8 mouse cellular contexts compared by ENCODE assay signal in genomic region chr2:73385641-73386355, GRCm38 (mm10). TPM values are rescaled to one million over a fixed set of nuclear protein-coding genes. Genes with fewer than 3 reads are reported as not detected.
A peak's percentile ranks its signal among the peaks of the same experiment; 100 is the strongest.
DNase-seq lines count a peak whose midpoint lies in the region; ATAC-seq and TF ChIP-seq lines count a peak whose summit lies in the region.

No protein-coding gene starts in this region.

- H3K4me3 ChIP-seq in heart, embryonic 12.5 days: peak overlapping the region; percentile 78
- H3K4me3 ChIP-seq in MEL (ENCODE audit: control insufficient read depth in 1 of 2, insufficient read depth in 1 of 2, low read depth in 2 of 2, low read length in 2 of 2) (peak overlapping the region; percentile 63 to 83), myocyte (peak overlapping the region; percentile 31)
- peak overlapping the region; percentile 77 for H3K4me3 ChIP-seq in erythroblast, embryonic 14.5 days (replicated peaks)

- H3K79me2 ChIP-seq in MEL (ENCODE audit: control insufficient read depth, insufficient read depth, low read length, poor library complexity): no peaks in the 10 kb centered on the region
- H3K79me2 ChIP-seq in myocyte (ENCODE audit: control insufficient read depth, insufficient read depth): no peaks in the 10 kb centered on the region

- 1% methylated on average over 29 of the region's 29 CpGs for WGBS in heart, embryonic 12.5 days
- 1% methylated on average over 29 of the region's 29 CpGs for WGBS in large intestine, adult 2 months

- no peaks in the 10 kb centered on the region for H3K36me3 ChIP-seq in heart, embryonic 12.5 days
- H3K36me3 ChIP-seq in MEL (ENCODE audit: control insufficient read depth in 1 of 2, insufficient read depth in 2 of 2, low read length in 2 of 2): peaks cover 0 to 8% of the 10 kb centered on the region in 2 experiments; a peak in 2 of 4 replicates
- H3K36me3 ChIP-seq in erythroblast, embryonic 14.5 days (ENCODE audit: control insufficient read depth): peaks cover 22% of the 10 kb centered on the region
- H3K36me3 ChIP-seq in myocyte (ENCODE audit: control insufficient read depth, insufficient read depth): no peaks in the 10 kb centered on the region

- no peak for TF ChIP-seq RAD21 in MEL (IDR thresholded peaks at IDR 0.05; ENCODE audit: low read depth, low read length)

- H3K4me2 ChIP-seq in heart, embryonic 12.5 days: peak overlapping the region; percentile 100
- peak overlapping the region; percentile 98 for H3K4me2 ChIP-seq in myocyte (ENCODE audit: low read depth)

- peak overlapping the region; percentile 7 for H3ac ChIP-seq in myocyte (ENCODE audit: control insufficient read depth, insufficient read length)

- ATAC-seq in heart, embryonic 12.5 days (ENCODE audit: insufficient number of reproducible peaks, low FRiP score): no peak; the same call in 1 of the 2 replicates

- no peaks in the 10 kb centered on the region for H3K27me3 ChIP-seq in heart, embryonic 12.5 days (replicated peaks)
- H3K27me3 ChIP-seq in MEL (ENCODE audit: control insufficient read depth in 1 of 2, insufficient read depth in 2 of 2, low read length in 2 of 2): peaks cover 2 to 3% of the 10 kb centered on the region in 2 experiments; a peak in 3 of 4 replicates
- 0 out of 2 replicates have a peak, but pooled peaks cover 2% of the 10 kb centered on the region for H3K27me3 ChIP-seq in erythroblast, embryonic 14.5 days (ENCODE audit: control insufficient read depth)
- H3K27me3 ChIP-seq in myocyte (ENCODE audit: control insufficient read depth, insufficient read depth, insufficient read length): no peaks in the 10 kb centered on the region

- peak overlapping the region; percentile 82 for H3K9ac ChIP-seq in heart, embryonic 12.5 days
- H3K9ac ChIP-seq in MEL (ENCODE audit: control insufficient read depth, low read depth, low read length, poor library complexity, severe bottlenecking): peak overlapping the region; percentile 36

- no peak for TF ChIP-seq EP300 in MEL (IDR thresholded peaks at IDR 0.05; ENCODE audit: low read depth in 1 of 2, low read length in 2 of 2)

- TF ChIP-seq POLR2A in MEL (IDR thresholded peaks at IDR 0.05; ENCODE audit: control insufficient read depth in 1 of 2, insufficient read depth in 1 of 2, low read depth in 1 of 2, low read length in 2 of 2, poor library complexity in 1 of 2): no peak
- no peak for TF ChIP-seq POLR2A in myocyte (IDR thresholded peaks at IDR 0.05; ENCODE audit: insufficient read length, low read depth)

- DNase-seq in heart, adult 11 months: no peak
- no peak for DNase-seq in MEL (ENCODE audit: low read depth, low spot score)
- DNase-seq in large intestine, adult 2 months (ENCODE audit: low read depth, low spot score): peak; percentile 16
- no peak for DNase-seq in cerebellum, adult 9-11 months
- DNase-seq in thymus, postnatal 14 days: no peak

- peaks cover 6% of the 10 kb centered on the region; the same call in 1 of the 2 replicates for H3K4me1 ChIP-seq in heart, embryonic 12.5 days (replicated peaks)
- peaks cover 0 to 3% of the 10 kb centered on the region in 2 experiments; a peak in 1 of 4 replicates for H3K4me1 ChIP-seq in MEL (ENCODE audit: control insufficient read depth in 1 of 2, insufficient read depth in 2 of 2, low read length in 2 of 2)
- H3K4me1 ChIP-seq in erythroblast, embryonic 14.5 days (ENCODE audit: control insufficient read depth): peaks cover 42% of the 10 kb centered on the region

- no peak for TF ChIP-seq CTCF in MEL (IDR thresholded peaks at IDR 0.05 in 2 of 3, conservative IDR thresholded peaks at IDR 0.05 in 1 of 3; ENCODE audit: control insufficient read depth in 1 of 3, insufficient read depth in 1 of 3, low read depth in 2 of 3, low read length in 3 of 3, poor library complexity in 1 of 3, severe bottlenecking in 1 of 3)

- peak overlapping the region; percentile 64 for H3K27ac ChIP-seq in heart, embryonic 12.5 days (ENCODE audit: poor library complexity, severe bottlenecking)
- no peak overlapping the region for H3K27ac ChIP-seq in MEL (ENCODE audit: control insufficient read depth, low read depth, low read length)

- no peaks in the 10 kb centered on the region for H3K9me3 ChIP-seq in heart, embryonic 12.5 days (replicated peaks)
- no peaks in the 10 kb centered on the region for H3K9me3 ChIP-seq in MEL (replicated peaks; ENCODE audit: insufficient read depth, low read length)
- no peaks in the 10 kb centered on the region for H3K9me3 ChIP-seq in erythroblast, embryonic 14.5 days (ENCODE audit: control insufficient read depth, low read length)

TF ChIP-seq in MEL, 35 proteins besides CTCF, POLR2A, EP300 and RAD21:
- TF ChIP-seq TCF12 (IDR thresholded peaks at IDR 0.05; ENCODE audit: low read depth, low read length) (no peak), ELF1 (IDR thresholded peaks at IDR 0.05; ENCODE audit: low read depth, low read length) (no peak), MXI1 (IDR thresholded peaks at IDR 0.05; ENCODE audit: low read depth, low read length) (peak; percentile 18; the same call in 1 of the 2 replicates), NELFE (IDR thresholded peaks at IDR 0.05; ENCODE audit: low read depth, low read length) (no peak), MAX (IDR thresholded peaks at IDR 0.05; ENCODE audit: low read length) (peak; percentile 64; the same call in 1 of the 2 replicates)
TF ChIP-seq in MEL: peak in this region for 2.

TF ChIP-seq in myocyte, 11 proteins besides CTCF, POLR2A, EP300 and RAD21:
- no peak for TF ChIP-seq MAX (IDR thresholded peaks at IDR 0.05; ENCODE audit: low read depth)
- TF ChIP-seq USF1 (IDR thresholded peaks at IDR 0.05; ENCODE audit: low read depth): no peak
- TF ChIP-seq POLR2AphosphoS2 (IDR thresholded peaks at IDR 0.05; ENCODE audit: insufficient read length, low read depth): no peak
- TF ChIP-seq TCF3 (IDR thresholded peaks at IDR 0.05; ENCODE audit: insufficient read length, low read depth): no peak
- TF ChIP-seq TCF12 (IDR thresholded peaks at IDR 0.05; ENCODE audit: insufficient read depth, poor library complexity, severe bottlenecking): no peak
- TF ChIP-seq SRF (IDR thresholded peaks at IDR 0.05; ENCODE audit: control insufficient read depth, insufficient read length, low read depth): no peak

RNA-seq across cellular contexts. Expression of gene Gpr155, which starts 0.6 kb away (rescaled TPM):
- 4.9 and 5.8 TPM in 2 replicates for polyA plus RNA-seq in heart, embryonic 12.5 days (2016; fragmentation: Nextera tagmentation; extraction: Ambion mirVana)
- 0.23 TPM in 2 replicates for total RNA-seq in MEL (2012; rRNA removed)
- polyA plus RNA-seq in MEL (2012; ENCODE audit: insufficient read depth in 1 of 2, insufficient read length in 2 of 2, low read depth in 1 of 2, low replicate concordance in 2 of 2, missing spikeins in 1 of 2) (under 1 TPM in 1 of 2 experiments, not detected in 1; 0.99 TPM), myocyte (2012; fragmentation: generic; extraction: Trizol) (7.6 TPM)
- 0.18 and 0.31 TPM in 2 replicates for polyA plus RNA-seq in erythroblast, embryonic 14.5 days (2012)
- polyA plus RNA-seq in large intestine, adult 2 months (2012; rRNA removed): 3.1 and 10.6 TPM in 2 replicates
